8 mouse cellular contexts compared by ENCODE assay signal in the genomic region with DNA sequence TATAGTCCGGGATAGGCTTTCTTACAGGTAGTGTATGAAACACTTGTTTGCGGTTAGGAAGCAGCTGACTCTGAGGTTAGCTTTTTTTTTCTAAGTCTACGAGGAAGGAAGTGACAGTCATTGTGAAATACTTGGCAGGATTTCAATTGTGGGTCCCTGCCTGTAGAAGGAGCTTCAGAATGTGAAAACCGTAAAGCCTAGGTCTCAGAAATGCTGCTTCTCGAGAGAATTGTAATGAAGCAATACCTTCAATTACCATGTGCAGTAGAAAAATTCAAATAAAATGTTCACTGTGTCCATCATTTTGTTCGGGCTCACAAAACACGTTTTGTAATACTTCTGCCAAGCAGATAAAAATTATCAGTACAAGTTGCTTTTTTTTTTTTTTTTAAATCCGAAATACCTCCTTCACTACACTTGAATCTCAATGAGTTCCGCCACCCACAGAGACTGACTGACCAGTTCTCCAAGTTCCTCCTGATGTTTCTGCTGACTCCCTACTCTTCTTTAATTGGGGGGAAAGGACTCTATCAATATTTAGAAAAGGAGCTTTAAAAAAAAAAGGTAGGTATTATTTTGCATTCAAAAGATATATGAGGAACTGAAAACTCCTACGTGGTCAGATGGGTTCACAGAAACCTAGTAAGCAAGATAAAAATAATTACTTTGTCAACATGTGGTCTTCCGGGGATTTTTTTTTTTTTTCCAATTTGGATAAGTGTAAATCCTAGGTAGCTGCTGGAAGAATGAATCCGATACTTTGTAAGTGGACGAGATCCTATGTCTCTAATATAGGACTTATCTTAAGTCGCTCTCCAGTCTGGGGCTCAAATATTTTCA. TPM values are rescaled to one million over a fixed set of nuclear protein-coding genes. Genes with fewer than 3 reads are reported as not detected.
DNase-seq lines count a peak whose midpoint lies in the region; ATAC-seq and TF ChIP-seq lines count a peak whose summit lies in the region.

No protein-coding gene starts in this region.

- H3K27me3 ChIP-seq in embryonic facial prominence, embryonic 14.5 days (replicated peaks; ENCODE audit: control insufficient read depth, insufficient read depth, low read length) = 0 out of 2 replicates have a peak, but pooled peaks cover 6% of the 10 kb centered on the region
- no peaks in the 10 kb centered on the region for H3K27me3 ChIP-seq in hindbrain, embryonic 15.5 days
- H3K27me3 ChIP-seq in lung, embryonic 15.5 days = 0 out of 2 replicates have a peak, but pooled peaks cover 3% of the 10 kb centered on the region
- H3K27me3 ChIP-seq in small intestine, adult 2 months (ENCODE audit: control insufficient read depth, insufficient read depth, low read length) = no peaks in the 10 kb centered on the region

- H3K9ac ChIP-seq in embryonic facial prominence, embryonic 14.5 days (ENCODE audit: low read depth, low read length) = peak overlapping the region; percentile 80
- peak overlapping the region; percentile 36 for H3K9ac ChIP-seq in hindbrain, embryonic 15.5 days
- H3K9ac ChIP-seq in lung, embryonic 15.5 days = peak overlapping the region; percentile 44

- peaks cover 11% of the 10 kb centered on the region for H3K4me1 ChIP-seq in embryonic facial prominence, embryonic 14.5 days (ENCODE audit: control insufficient read depth, insufficient read depth, low read length)
- H3K4me1 ChIP-seq in hindbrain, embryonic 15.5 days (replicated peaks) = peaks cover 35% of the 10 kb centered on the region
- peaks cover 23% of the 10 kb centered on the region; the same call in 1 of the 2 replicates for H3K4me1 ChIP-seq in lung, embryonic 15.5 days
- H3K4me1 ChIP-seq in small intestine, adult 2 months (ENCODE audit: control insufficient read depth, insufficient read depth, insufficient read length, low read length) = no peaks in the 10 kb centered on the region

- H3K9me3 ChIP-seq in embryonic facial prominence, embryonic 14.5 days (ENCODE audit: control insufficient read depth, low read length) = no peaks in the 10 kb centered on the region
- no peaks in the 10 kb centered on the region for H3K9me3 ChIP-seq in hindbrain, embryonic 15.5 days
- no peaks in the 10 kb centered on the region for H3K9me3 ChIP-seq in lung, embryonic 15.5 days

- H3K4me2 ChIP-seq in embryonic facial prominence, embryonic 14.5 days (ENCODE audit: low read depth, low read length) = peak overlapping the region; percentile 81
- peak overlapping the region; percentile 57 for H3K4me2 ChIP-seq in hindbrain, embryonic 15.5 days
- H3K4me2 ChIP-seq in lung, embryonic 15.5 days = peak overlapping the region; percentile 70

- H3K36me3 ChIP-seq in embryonic facial prominence, embryonic 14.5 days (ENCODE audit: control insufficient read depth, insufficient read depth, low read length) = peaks cover 14% of the 10 kb centered on the region
- 0 out of 2 replicates have a peak, but pooled peaks cover 5% of the 10 kb centered on the region for H3K36me3 ChIP-seq in hindbrain, embryonic 15.5 days
- H3K36me3 ChIP-seq in lung, embryonic 15.5 days = peaks cover 4% of the 10 kb centered on the region
- H3K36me3 ChIP-seq in small intestine, adult 2 months (ENCODE audit: control insufficient read depth, insufficient read depth, low read length) = peaks cover 7% of the 10 kb centered on the region

- DNase-seq in adrenal gland, postnatal 10 days = peak; percentile 46
- no peak for DNase-seq in adrenal gland, postnatal 4 days (ENCODE audit: low spot score in 2 of 2)
- DNase-seq in CD4-positive, CD25-positive, alpha-beta regulatory T cell, adult 2 months (ENCODE audit: low read depth, low spot score) = peak; percentile 91
- peak; percentile 64 for DNase-seq in embryonic facial prominence, embryonic 14.5 days (ENCODE audit: low spot score)
- DNase-seq in gastrocnemius, adult 8-10 months (ENCODE audit: low spot score in 2 of 2) = no peak

- 50% methylated on average over 14 of the region's 14 CpGs for WGBS in embryonic facial prominence, embryonic 14.5 days
- WGBS in hindbrain, embryonic 15.5 days = 44% methylated on average over 14 of the region's 14 CpGs
- WGBS in lung, embryonic 15.5 days = 23% methylated on average over 14 of the region's 14 CpGs
- 8% methylated on average over 14 of the region's 14 CpGs for WGBS in small intestine, adult 2 months

- H3K27ac ChIP-seq in embryonic facial prominence, embryonic 14.5 days (replicated peaks; ENCODE audit: low read depth, low read length) = peak overlapping the region; percentile 81
- H3K27ac ChIP-seq in hindbrain, embryonic 15.5 days (replicated peaks) = peak overlapping the region; percentile 87
- peak overlapping the region; percentile 87 for H3K27ac ChIP-seq in lung, embryonic 15.5 days
- peak overlapping the region; percentile 94 for H3K27ac ChIP-seq in small intestine, adult 2 months (ENCODE audit: insufficient read depth, low read depth, low read length)

- TF ChIP-seq POLR2A in small intestine, adult 2 months (IDR thresholded peaks at IDR 0.05; ENCODE audit: low read depth, low read length) = no peak

- no peak for TF ChIP-seq CTCF in small intestine, adult 2 months (IDR thresholded peaks at IDR 0.05; ENCODE audit: extremely low read depth, insufficient read length, insufficient replicate concordance, low read depth, low read length)

- H3K4me3 ChIP-seq in embryonic facial prominence, embryonic 14.5 days (ENCODE audit: low read depth, low read length) = peak overlapping the region; percentile 73
- H3K4me3 ChIP-seq in hindbrain, embryonic 15.5 days = peak overlapping the region; percentile 59
- H3K4me3 ChIP-seq in lung, embryonic 15.5 days = peak overlapping the region; percentile 67
- H3K4me3 ChIP-seq in small intestine, adult 2 months (ENCODE audit: low read depth, low read length) = no peak overlapping the region

- no peak for ATAC-seq in embryonic facial prominence, embryonic 14.5 days (ENCODE audit: low read depth)
- no peak for ATAC-seq in hindbrain, embryonic 15.5 days (ENCODE audit: low FRiP score, low read depth)
- ATAC-seq in lung, embryonic 15.5 days (ENCODE audit: borderline replicate concordance, extremely low read depth, low FRiP score, low TSS enrichment) = no peak

RNA-seq across cellular contexts. Expression of gene Atp6v0a1, which starts 0.8 kb away (rescaled TPM):
- total RNA-seq in adrenal gland, postnatal 10 days (2021) = 10 to 100 TPM; 93.4 to 95.8 TPM
- total RNA-seq in adrenal gland, postnatal 4 days (2021) = 100 to 1,000 TPM; 103 to 106 TPM
- 35.0 and 37.9 TPM in 2 replicates for polyA plus RNA-seq in embryonic facial prominence, embryonic 14.5 days (2014; fragmentation: Nextera tagmentation; extraction: Ambion mirVana)
- 147 and 157 TPM in 2 replicates for polyA plus RNA-seq in hindbrain, embryonic 15.5 days (2015; fragmentation: Nextera tagmentation; extraction: Ambion mirVana)
- 36.7 and 37.8 TPM in 2 replicates for polyA plus RNA-seq in lung, embryonic 15.5 days (2015; fragmentation: Nextera tagmentation; extraction: Ambion mirVana)
- 43.5 and 69.5 TPM in 2 replicates for polyA plus RNA-seq in small intestine, adult 2 months (2012; rRNA removed)
- 10 to 100 TPM; 62.0 to 79.8 (median 66.8) TPM for total RNA-seq in gastrocnemius, adult 8-10 months (2022)

RNA-seq across cellular contexts. Expression of gene Cavin1, which starts 37.7 kb away (rescaled TPM):
- total RNA-seq in adrenal gland, postnatal 10 days (2021) = 100 to 1,000 TPM; 327 to 368 TPM
- total RNA-seq in adrenal gland, postnatal 4 days (2021) = 100 to 1,000 TPM; 294 to 319 TPM
- 145 and 160 TPM in 2 replicates for polyA plus RNA-seq in embryonic facial prominence, embryonic 14.5 days (2014; fragmentation: Nextera tagmentation; extraction: Ambion mirVana)
- polyA plus RNA-seq in hindbrain, embryonic 15.5 days (2015; fragmentation: Nextera tagmentation; extraction: Ambion mirVana) = 47.2 and 50.1 TPM in 2 replicates
- polyA plus RNA-seq in lung, embryonic 15.5 days (2015; fragmentation: Nextera tagmentation; extraction: Ambion mirVana) = 392 and 425 TPM in 2 replicates
- polyA plus RNA-seq in small intestine, adult 2 months (2012; rRNA removed) = 27.4 and 42.8 TPM in 2 replicates
- 100 to 1,000 TPM; 125 to 153 (median 134) TPM for total RNA-seq in gastrocnemius, adult 8-10 months (2022)

Comparison
In these comparisons a context has a peak if more than half of its experiments do, and no peak if none do; other contexts are left out.
1. DNase-seq: peak in adrenal gland, postnatal 10 days (single experiment), CD4-positive, CD25-positive, alpha-beta regulatory T cell, adult 2 months (single experiment) and embryonic facial prominence, embryonic 14.5 days (single experiment); none in adrenal gland, postnatal 4 days (0 of 2) and gastrocnemius, adult 8-10 months (0 of 2).
2. Peak in every context shown above with its lines, with median percentiles within 50 percentile points of each other: H3K27ac ChIP-seq, H3K4me2 ChIP-seq and H3K9ac ChIP-seq.